Mouse (Mus musculus) layer of hippocampus, postnatal 25 days (tissue): ENCODE measurements around the gene Olfr589. TPM values are rescaled to one million over a fixed set of nuclear protein-coding genes. Genes with fewer than 3 reads are reported as not detected.
"Not testable (repeated sequence)": the region's sequence is repeated elsewhere in the genome, so short reads cannot be mapped to it uniquely, and the experiment has no call there.

Experiments
- DNase-seq, 2 experiments: peaks; one replicate each; pipeline ENCODE4 v3.0.0; 2022; ENCODE audit warnings: mixed read lengths in 2 of 2, low spot score in 1 of 2; ENCODE audit errors: extremely low spot score in 1 of 2
- total RNA-seq, 2 experiments: library from RNA; stranded (reverse); gene quantifications; 2 replicates each; pipeline ENCODE4 v1.2.3; 2021

Gene Olfr589
- total RNA-seq: not detected

GRCm38 (mm10) chr7:103156256-103156655 lies at the start of gene Olfr589:
Olfr589 (minus strand) TSS chr7:103156356.
- no peak for DNase-seq

DNA sequence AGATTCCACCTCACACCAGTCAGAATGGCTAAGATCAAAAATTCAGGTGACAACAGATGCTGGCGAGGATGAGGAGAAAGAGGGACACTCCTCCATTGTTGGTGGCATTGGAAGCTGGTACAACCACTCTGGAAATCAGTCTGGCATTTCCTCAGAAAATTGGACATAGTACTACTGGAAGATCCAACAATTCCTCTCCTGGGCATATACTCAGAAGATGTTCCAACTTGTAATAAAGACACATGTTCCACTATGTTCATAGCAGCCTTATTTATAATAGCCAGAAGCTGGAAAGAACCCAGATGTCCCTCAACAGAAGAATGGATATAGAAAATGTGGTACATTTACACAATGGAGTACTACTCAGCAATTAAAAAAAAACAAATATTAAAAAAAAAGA lies 28.3 kb upstream of the Olfr589 start, which contains the start of gene Olfr592:
Olfr592 (plus strand) TSS at position 301 of the 400 bp plus-strand sequence.
- not testable (repeated sequence) for DNase-seq

DNA sequence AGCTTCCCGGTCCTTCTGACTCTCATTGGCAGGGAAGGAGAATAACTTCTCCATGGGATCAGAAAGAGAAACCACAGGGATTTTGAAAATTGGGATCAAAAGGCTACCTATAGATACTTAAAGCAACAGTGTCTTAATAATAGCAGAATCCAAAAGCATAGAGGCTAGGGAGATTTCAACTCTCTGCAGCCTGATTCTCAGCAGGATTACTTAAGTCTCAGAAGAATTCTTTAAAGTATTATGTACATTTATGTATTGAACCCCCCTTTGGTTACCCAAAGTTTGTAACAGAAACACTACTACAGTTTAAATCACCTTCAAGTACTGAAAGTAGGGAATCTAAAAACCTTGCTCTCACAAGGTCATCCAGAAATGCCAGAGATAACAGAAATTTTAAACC lies 22.1 kb upstream of the Olfr589 start, which contains the start of gene Olfr591:
Olfr591 (minus strand) TSS at position 101 of the 400 bp plus-strand sequence.
- no peak for DNase-seq

DNA sequence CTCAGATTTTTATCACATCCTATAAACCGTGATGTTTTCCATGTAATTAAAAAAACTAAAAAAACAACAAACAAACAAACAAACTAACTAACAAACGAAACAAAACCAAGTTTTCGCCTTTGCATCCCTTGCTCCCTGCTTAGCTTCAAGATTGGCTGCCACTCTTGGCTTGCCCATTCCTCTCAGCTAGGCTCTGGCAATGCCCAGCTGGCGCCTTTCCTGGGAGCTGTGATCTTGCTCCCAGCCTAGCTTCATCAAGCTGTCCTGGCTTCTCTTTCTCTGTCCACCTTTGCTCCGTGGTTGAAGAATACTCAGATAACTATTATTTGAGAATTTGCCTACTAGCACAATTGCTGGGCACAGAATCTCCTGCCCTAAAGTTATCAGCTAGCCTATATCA lies 13.5 kb upstream of the Olfr589 start:
- no peak for DNase-seq

GRCm38 (mm10) chr7:103140579-103140978 lies 15.6 kb downstream of the Olfr589 start, which contains the start of gene Olfr588-ps1:
Olfr588-ps1 (plus strand) TSS chr7:103140879.
- no peak for DNase-seq

DNA sequence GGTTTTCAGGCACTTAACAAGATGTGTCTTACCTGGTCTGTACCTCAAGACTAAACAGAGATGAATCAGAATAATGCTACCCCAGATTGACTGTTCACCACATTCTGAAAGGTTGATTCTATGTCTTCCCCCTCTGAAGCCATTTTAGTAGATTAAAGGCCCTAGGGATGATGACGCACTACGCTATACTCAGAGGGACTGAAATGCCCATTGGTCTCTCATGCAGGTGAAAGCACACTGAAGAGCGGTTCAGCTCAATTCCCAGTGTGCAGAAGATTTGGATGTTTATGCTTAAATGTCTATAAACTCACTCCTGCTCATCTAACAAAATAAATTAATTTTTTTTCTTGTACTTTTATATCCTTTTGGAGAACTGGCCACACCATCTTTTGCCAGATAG lies 30.6 kb downstream of the Olfr589 start, which contains the start of gene Olfr586:
Olfr586 (minus strand) TSS at position 101 of the 400 bp plus-strand sequence.
- no peak for DNase-seq

- no peak for DNase-seq
These were observed 36.8 kb downstream of the Olfr589 start for GRCm38 (mm10) chr7:103119406-103119805.

Other genes starting within 250 kb of the Olfr589 start
- under 1 TPM in 1 of 2 experiments, not detected in 1; 0.05 TPM for gene Olfr571, start 238.8 kb downstream of the Olfr589 start, total RNA-seq
- gene Olfr572, start 231.9 kb downstream of the Olfr589 start, total RNA-seq: not detected
- gene Olfr573-ps1, start 213.8 kb downstream of the Olfr589 start, total RNA-seq: not detected
- gene Olfr574, start 207.9 kb downstream of the Olfr589 start, total RNA-seq: not detected
- not detected for gene Olfr575, start 197.6 kb downstream of the Olfr589 start, total RNA-seq
- not detected for gene Olfr576, start 193.7 kb downstream of the Olfr589 start, total RNA-seq
- not detected for gene Olfr577, start 180.4 kb downstream of the Olfr589 start, total RNA-seq
- gene Olfr578, start 167.0 kb downstream of the Olfr589 start, total RNA-seq: not detected
- gene Olfr582, start 118.3 kb downstream of the Olfr589 start, total RNA-seq: not detected
- not detected for gene Olfr583, start 105.1 kb downstream of the Olfr589 start, total RNA-seq
- not detected for gene Olfr584, start 74.5 kb downstream of the Olfr589 start, total RNA-seq
- not detected for gene Olfr585, start 58.6 kb downstream of the Olfr589 start, total RNA-seq
- not detected for gene Olfr586, start 30.7 kb downstream of the Olfr589 start, total RNA-seq
- not detected for gene Olfr588-ps1, start 15.5 kb downstream of the Olfr589 start, total RNA-seq
- gene Olfr591, start 22.0 kb upstream of the Olfr589 start, total RNA-seq: not detected
- not detected for gene Olfr592, start 28.4 kb upstream of the Olfr589 start, total RNA-seq
- gene Olfr593, start 55.5 kb upstream of the Olfr589 start, total RNA-seq: not detected
- gene Olfr594, start 60.6 kb upstream of the Olfr589 start, total RNA-seq: not detected
- gene Usp17ld, start 96.1 kb upstream of the Olfr589 start, total RNA-seq: not detected
- gene Olfr596, start 149.3 kb upstream of the Olfr589 start, total RNA-seq: not detected
- gene Olfr597, start 160.0 kb upstream of the Olfr589 start, total RNA-seq: not detected
- not detected for gene Olfr598, start 167.2 kb upstream of the Olfr589 start, total RNA-seq
- gene Olfr599, start 179.6 kb upstream of the Olfr589 start, total RNA-seq: not detected
- not detected for gene Olfr600, start 193.3 kb upstream of the Olfr589 start, total RNA-seq
- not detected for gene Olfr601, start 206.3 kb upstream of the Olfr589 start, total RNA-seq
- not detected for gene Olfr603, start 229.8 kb upstream of the Olfr589 start, total RNA-seq